Mouse (Mus musculus) thymus, adult 2 months (tissue): Measurements from ENCODE around the gene Snx33. TPM values are rescaled to one million over a fixed set of nuclear protein-coding genes. Genes with fewer than 3 reads are reported as not detected.

Experiments used
- DNase-seq: peaks from one replicate; pipeline ENCODE4 v3.0.0; 2021
- H3K27ac ChIP-seq: fragments of 200-500 bp; 2 replicates; pipeline ENCODE4 v1.5.1; 2012; ENCODE audit warnings: low read length, control low read depth; ENCODE audit not compliant: control insufficient read depth, insufficient read depth
- H3K27me3 ChIP-seq: fragments of 200-500 bp; 2 replicates; pipeline ENCODE4 v1.6.1; 2012; ENCODE audit warnings: mild to moderate bottlenecking, low read length, moderate library complexity, mixed read lengths; ENCODE audit not compliant: control insufficient read depth, insufficient read depth
- H3K36me3 ChIP-seq: fragments of 200-500 bp; 2 replicates; pipeline ENCODE4 v1.6.1; 2012; ENCODE audit warnings: mild to moderate bottlenecking, low read length, moderate library complexity; ENCODE audit not compliant: control insufficient read depth, insufficient read depth
- H3K4me1 ChIP-seq: fragments of 200-500 bp; replicated peaks from 2 replicates; pipeline ENCODE4 v1.6.1; 2012; ENCODE audit warnings: low read length; ENCODE audit not compliant: control insufficient read depth, insufficient read depth
- H3K4me3 ChIP-seq: fragments of 200-500 bp; 2 replicates; pipeline ENCODE4 v1.5.1; 2012; ENCODE audit warnings: mild to moderate bottlenecking, low read length, control low read depth, moderate library complexity; ENCODE audit not compliant: control insufficient read depth, insufficient read depth
- CTCF ChIP-seq: fragments of 200-500 bp; IDR thresholded peaks from 2 replicates; pipeline ENCODE4 v1.5.1; 2012; ENCODE audit warnings: mild to moderate bottlenecking, control low read depth, low read length, moderate library complexity, borderline replicate concordance; ENCODE audit not compliant: control insufficient read depth, poor library complexity, insufficient read depth; ENCODE audit errors: extremely low read depth
- POLR2A ChIP-seq: fragments of 200-500 bp; IDR thresholded peaks from 2 replicates; pipeline ENCODE4 v1.6.1; 2012; ENCODE audit warnings: mild to moderate bottlenecking, low read length, control low read depth, moderate library complexity; ENCODE audit not compliant: control insufficient read depth, poor library complexity, insufficient read depth; ENCODE audit errors: extremely low read depth
- WGBS: fragments of 180-500 bp; shearing (Covaris S2); methylation state at CpG from one replicate; pipeline ENCODE4 v1.1.7; 2018; 5-methylcytosine and 5-hydroxymethylcytosine counted together
- polyA plus RNA-seq: library from polyadenylated mRNA; depleted of rRNA; stranded (reverse); fragments of >200 nt; gene quantifications from 2 replicates; pipeline ENCODE4 v1.2.3, GENCODE M21; 2012; rRNA removed

Snx33 gene
- polyA plus RNA-seq, 1 experiment: 15.0 TPM

DNA sequence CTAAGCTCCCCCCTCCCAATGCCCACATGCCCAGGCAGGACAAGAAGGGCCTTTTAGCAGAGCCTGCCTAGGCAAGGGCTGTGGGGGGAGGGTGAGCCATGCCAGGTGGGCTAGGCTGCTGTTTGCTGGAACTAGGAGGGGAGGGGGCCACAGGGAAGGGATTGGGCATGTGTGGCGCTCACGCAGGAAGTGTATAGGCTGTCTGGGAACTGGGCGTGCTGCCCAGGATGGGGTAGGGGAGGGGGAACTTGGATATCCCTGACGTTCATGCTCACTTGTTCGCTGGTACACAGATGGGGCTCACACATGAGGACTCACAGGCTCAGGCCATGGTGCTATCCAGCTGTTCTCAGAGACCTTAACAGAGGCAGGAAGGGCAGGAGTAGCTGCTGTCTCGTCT, 59.9 kb downstream of the Snx33 start:
- Histone ChIP-seq H3K27me3 (no peaks in the 10 kb centered on the region), H3K36me3 (no peaks in the 10 kb centered on the region), H3K4me1 (peaks cover 6% of the 10 kb centered on the region; the same call in 1 of the 2 replicates), H3K4me3 (no peak overlapping the region), H3K27ac (no peak overlapping the region)
- no peak for DNase-seq
- TF ChIP-seq CTCF (no peak), POLR2A (no peak)
- 54% methylated on average over 6 of the region's 6 CpGs for WGBS

Other genes starting within 250 kb of the Snx33 start
- gene Lingo1, start 131.9 kb downstream of the Snx33 start, polyA plus RNA-seq: 5.2 and 5.3 TPM in 2 replicates
- 2.2 TPM in 2 replicates for gene Odf3l1, start 63.7 kb downstream of the Snx33 start, polyA plus RNA-seq
- 3.5 and 3.6 TPM in 2 replicates for gene Cspg4, start 63.3 kb downstream of the Snx33 start, polyA plus RNA-seq
- 315 and 327 TPM in 2 replicates for gene Imp3, start 9.1 kb upstream of the Snx33 start, polyA plus RNA-seq
- 6.1 and 6.3 TPM in 2 replicates for gene Snupn, start 22.5 kb upstream of the Snx33 start, polyA plus RNA-seq
- gene Ptpn9, start 66.6 kb upstream of the Snx33 start, polyA plus RNA-seq: 15.0 and 20.5 TPM in 2 replicates
- gene Sin3a, start 143.7 kb upstream of the Snx33 start, polyA plus RNA-seq: 237 and 282 TPM in 2 replicates
- 230 and 269 TPM in 2 replicates for gene Man2c1, start 202.3 kb upstream of the Snx33 start, polyA plus RNA-seq
- gene Neil1, start 219.9 kb upstream of the Snx33 start, polyA plus RNA-seq: 47.2 and 49.1 TPM in 2 replicates
- gene Commd4, start 230.0 kb upstream of the Snx33 start, polyA plus RNA-seq: 318 and 366 TPM in 2 replicates